Mouse (Mus musculus): ENCODE data around the gene Snx9. TPM values are rescaled to one million over a fixed set of nuclear protein-coding genes. Genes with fewer than 3 reads are reported as not detected.
A peak's percentile ranks its signal among the peaks of the same experiment; 100 is the strongest.

Snx9 gene
- total RNA-seq, 1 experiment from 2014 or later = 48.4 TPM

DNA sequence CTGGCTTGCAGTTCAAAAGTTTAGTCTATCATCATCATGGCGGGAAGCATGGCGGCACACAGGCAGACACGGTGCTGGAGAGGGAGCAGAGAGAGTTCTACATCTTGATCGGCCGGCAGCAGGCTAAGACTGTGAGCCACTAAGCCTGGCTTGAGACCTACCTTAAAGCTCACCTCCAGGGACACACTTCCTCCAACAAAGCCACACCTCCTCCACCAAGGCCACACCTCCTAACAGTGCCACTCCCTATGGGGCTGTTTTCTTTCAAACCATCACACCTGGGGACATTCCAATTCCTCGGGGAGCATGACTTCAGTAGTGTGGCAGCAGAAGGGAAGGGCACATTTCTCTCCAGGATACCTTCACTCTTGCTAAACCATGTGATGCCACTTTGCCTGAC lies 127.4 kb downstream of the Snx9 start:
- DNase-seq = no peak

DNA sequence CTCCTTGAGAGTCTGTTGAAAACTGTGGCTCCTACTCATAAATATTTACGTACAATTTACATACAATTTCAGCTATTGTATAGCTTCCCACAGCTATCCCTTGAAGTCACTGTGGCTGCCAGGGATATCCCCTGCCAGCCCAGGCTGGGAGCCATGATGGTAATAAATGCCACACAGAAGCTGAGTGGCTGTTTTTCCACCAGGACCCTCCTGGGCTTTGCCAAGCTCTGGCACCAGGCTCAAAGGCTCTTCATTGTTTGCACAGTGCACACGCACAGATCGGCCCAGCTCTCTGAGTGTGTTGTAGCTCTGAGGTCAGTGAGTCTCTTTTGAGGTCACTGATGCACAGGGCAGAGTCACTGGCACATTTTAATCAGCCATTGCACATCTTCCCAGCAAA lies 128.1 kb downstream of the Snx9 start:
- no peak for DNase-seq

DNA sequence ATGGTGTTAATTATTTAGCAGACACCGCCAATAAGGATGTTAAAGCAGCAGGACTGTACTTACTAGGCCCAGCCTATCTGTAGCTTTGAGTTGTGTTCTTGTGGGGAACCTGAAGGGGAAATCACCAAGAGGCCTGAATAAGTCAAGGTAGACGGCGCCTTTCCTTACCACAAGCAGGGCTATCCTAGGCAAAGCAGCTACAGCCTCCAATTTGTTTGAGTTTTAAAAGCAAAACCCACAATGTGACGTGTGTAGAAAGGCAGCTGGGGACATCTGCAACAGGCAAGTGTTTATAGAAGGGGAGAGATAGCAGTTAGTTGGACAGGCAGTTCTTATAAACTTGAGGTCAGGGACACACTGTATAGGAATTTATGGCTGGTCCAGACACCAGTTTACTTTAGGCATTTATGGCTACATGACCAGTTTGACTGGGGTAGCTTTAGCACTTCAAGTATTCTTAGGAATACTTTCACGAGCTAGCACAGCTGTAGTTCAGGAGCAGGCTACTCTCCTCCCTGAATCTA lies 129.2 kb downstream of the Snx9 start:
- no peak for DNase-seq

DNA sequence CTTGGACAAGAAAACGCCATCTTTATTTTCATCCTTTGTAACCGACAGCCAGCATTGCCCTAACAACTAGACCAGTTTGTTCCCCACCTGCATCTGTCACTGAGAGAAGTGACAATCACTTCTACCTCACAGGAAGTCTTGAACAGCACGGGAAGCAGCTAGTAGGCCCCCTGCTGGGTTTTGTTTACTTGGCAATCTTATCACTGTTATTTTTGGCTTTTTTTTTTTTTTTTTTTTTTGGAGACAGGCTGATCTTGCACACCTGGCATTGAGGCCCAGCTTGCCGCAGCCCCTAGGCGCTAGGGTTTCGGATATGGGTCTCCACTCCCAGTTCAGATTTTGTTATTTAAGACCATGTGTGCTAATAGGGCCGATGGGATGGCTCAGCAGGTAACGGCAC lies 132.4 kb downstream of the Snx9 start:
- DNase-seq = no peak

GRCm38 (mm10) chr17:5975099-5975977 lies 134.2 kb downstream of the Snx9 start:
- peak; percentile 62 for DNase-seq

DNA sequence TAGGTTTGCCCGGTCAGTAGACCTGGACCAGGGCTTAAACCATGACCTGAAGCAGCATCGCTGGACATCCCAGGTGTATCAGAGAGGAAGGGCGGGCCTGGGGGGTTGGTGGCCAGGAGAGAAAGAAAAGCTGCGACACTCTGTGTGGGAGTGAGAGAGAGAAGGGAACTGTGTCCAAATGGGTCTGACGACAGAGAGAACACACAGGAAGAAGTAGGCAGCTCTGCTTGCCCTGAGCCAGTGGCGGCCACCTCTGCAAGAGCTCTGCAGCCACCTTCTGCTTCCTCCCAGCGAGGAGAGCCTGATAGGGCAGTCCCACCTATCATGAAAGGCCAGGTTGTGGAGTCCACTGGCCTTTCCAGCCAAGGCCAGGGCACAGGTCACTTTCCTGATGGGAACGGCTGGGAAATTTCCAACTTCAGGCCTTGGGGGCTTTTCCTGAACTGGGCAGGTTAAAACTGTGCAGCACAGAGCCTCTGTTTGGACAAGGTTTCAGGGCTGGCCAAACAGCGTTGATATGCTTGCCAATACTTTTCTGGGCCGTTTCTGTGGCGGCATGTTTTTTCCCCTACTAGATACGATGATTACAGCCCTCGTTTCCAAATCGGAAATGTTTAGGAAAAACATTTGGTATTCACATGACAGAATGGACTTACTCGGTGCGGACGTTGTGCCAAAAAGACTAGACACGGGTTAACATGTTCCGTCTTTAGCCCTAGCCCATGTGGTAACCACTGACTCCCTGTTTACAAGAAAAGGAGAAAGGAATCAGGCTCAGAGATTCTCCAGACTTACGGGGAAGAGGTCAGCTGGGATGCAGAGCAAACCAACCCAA lies 135.3 kb downstream of the Snx9 start:
- DNase-seq = no peak

DNA sequence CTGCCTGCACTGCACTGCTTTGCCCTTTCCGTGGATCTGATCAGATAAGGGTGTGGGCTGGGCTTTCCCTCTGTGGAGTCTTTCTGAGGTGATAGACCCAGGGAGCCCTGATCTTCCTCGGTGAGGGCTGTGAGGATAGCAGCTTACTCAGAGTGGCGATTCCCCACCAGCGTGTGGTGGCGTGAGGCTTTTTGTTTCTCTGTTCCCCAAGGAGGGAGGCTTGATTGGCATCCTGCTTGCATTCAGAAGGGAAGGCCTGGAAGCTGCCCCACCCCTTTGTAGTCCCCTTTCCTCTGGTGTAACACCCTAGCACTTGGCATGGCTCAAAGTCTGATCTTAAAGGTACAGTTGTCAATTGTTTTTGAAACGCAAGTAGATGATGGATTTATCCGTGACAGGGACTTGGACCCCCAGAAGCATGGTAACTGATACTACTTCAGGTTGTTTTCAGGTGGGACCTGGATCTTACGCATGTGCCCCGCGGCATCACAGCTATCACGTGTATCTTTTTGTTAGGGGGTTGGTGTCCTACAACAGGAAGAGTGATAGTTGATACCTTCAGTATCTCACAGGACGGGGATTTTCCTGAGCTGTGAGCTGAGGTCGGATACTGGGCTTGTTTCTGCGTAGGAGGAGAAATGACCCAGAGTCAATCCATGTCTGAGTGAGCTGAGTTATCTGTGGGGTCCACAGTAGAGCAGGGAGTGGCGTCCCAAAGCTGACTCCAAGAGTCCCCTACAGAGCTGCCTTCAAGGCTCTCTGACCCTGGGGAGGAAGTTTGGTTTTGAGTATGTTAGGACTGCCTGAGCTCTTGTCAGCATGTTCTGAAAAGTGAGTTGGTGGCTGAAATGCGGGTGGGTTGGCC lies 136.2 kb downstream of the Snx9 start:
- peak; percentile 65 for DNase-seq

DNA sequence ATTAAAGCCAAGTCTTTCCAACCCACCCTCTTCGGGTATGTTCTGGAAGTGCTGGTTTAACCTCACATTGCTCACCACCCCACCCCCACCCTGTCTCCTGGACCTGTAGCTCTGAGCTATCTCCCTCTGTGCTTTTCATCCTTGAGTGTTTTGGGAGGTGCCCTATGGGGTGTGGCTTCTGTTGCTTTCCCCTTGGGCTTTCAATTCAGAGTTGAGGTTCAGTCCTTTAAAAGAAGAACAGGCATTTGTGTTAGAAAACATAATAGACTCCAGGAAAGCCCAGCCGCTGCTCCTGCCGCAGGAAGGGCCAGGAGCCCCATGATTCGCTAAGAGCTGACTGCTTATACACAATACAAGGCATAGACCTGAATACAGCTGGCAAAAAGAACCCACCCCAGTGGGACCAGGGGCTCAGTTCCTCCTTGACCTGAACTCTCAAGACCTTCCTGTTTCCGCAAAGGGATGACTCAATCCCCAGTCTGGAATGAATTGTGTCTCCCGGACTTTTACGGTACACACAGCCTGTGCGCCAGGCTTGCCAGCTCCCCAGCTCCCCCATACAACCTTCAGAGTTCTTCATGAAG lies 136.9 kb downstream of the Snx9 start:
- peak; percentile 49 for DNase-seq

GRCm38 (mm10) chr17:5978505-5979077 lies 137.5 kb downstream of the Snx9 start:
- DNase-seq = no peak

DNA sequence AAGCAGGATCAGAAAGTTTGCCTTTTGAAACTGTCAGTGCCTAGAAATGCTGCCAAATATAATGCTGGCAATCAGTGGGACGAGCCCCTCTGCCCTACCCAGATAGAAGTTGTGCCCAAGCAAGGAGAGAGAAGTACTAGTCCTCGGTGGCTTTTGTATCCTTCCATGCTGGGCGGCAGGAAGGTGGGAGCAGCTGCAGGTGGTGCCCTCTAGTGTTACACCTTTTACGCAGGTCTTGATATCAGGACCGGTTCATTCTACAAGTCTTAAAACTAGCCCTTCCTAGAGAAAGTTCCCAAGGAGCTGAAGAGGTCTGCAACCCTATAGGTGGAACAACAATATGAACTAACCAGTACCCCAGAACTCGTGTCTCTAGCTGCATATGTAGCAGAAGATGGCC lies 139.7 kb downstream of the Snx9 start:
- no peak for DNase-seq

Other genes starting within 250 kb of the Snx9 start
- gene Synj2, start 100.0 kb downstream of the Snx9 start, total RNA-seq (2021) = 12.4 and 13.3 TPM in 2 replicates
- 7.7 and 8.8 TPM in 2 replicates for gene Serac1, start 238.4 kb downstream of the Snx9 start, total RNA-seq (2021)
- 90.4 and 97.5 TPM in 2 replicates for gene Gtf2h5, start 238.5 kb downstream of the Snx9 start, total RNA-seq (2021)